Mouse (Mus musculus) spleen, adult 2 months (tissue): ENCODE measurements around the gene Olfr536.

ENCODE experiments used
- CTCF ChIP-seq: fragments of 200-500 bp; IDR thresholded peaks from 2 replicates; pipeline ENCODE4 v1.5.1; 2011; ENCODE audit warnings: mild to moderate bottlenecking, inconsistent platforms; ENCODE audit not compliant: insufficient read depth, insufficient read length, insufficient replicate concordance; ENCODE audit errors: extremely low read depth
- POLR2A ChIP-seq: fragments of 200-500 bp; IDR thresholded peaks from 2 replicates; pipeline ENCODE4 v1.6.1; 2011; ENCODE audit warnings: low read depth, low read length, inconsistent platforms

GRCm38 (mm10) chr7:140478733-140479132 is 28.5 kb downstream of the Olfr536 start:
- TF ChIP-seq CTCF: no peak
- TF ChIP-seq POLR2A: no peak
